Mouse (Mus musculus) CH12.LX (cell line): ENCODE data around the gene Fbxw11. TPM values are rescaled to one million over a fixed set of nuclear protein-coding genes. Genes with fewer than 3 reads are reported as not detected.
A peak's percentile ranks its signal among the peaks of the same experiment; 100 is the strongest.

Source experiments
- DNase-seq: peaks from one replicate; pipeline ENCODE4 v3.0.0-alpha.2; 2013; ENCODE audit errors: extremely low read depth
- H3K27ac ChIP-seq: 2 replicates; pipeline ENCODE4 v1.5.1; 2012; ENCODE audit warnings: low read depth, mild to moderate bottlenecking, control low read depth, moderate library complexity; ENCODE audit not compliant: insufficient read depth
- H3K27me3 ChIP-seq: replicated peaks from 2 replicates; pipeline ENCODE3; 2012; ENCODE audit warnings: inconsistent platforms
- H3K36me3 ChIP-seq, 2 experiments: replicated peaks in 1 of 2; 2 replicates each; pipeline versions ENCODE3 to v1.6.1; 2012; ENCODE audit warnings: inconsistent platforms in 1 of 2, low read length in 1 of 2, mild to moderate bottlenecking in 1 of 2, mixed read lengths in 1 of 2, moderate library complexity in 1 of 2; ENCODE audit not compliant: control insufficient read depth in 1 of 2, insufficient read depth in 1 of 2
- H3K4me1 ChIP-seq, 2 experiments: 2 replicates each; pipeline ENCODE4 v1.6.1; 2012; ENCODE audit warnings: inconsistent platforms in 1 of 2, moderate library complexity in 1 of 2; ENCODE audit not compliant: insufficient read depth in 2 of 2, control insufficient read depth in 1 of 2
- H3K4me2 ChIP-seq: 2 replicates; pipeline ENCODE4 v1.6.1; 2012; ENCODE audit warnings: low read depth, mild to moderate bottlenecking, control low read depth; ENCODE audit not compliant: poor library complexity, insufficient read depth, severe bottlenecking
- H3K4me3 ChIP-seq, 3 experiments: fragments of 150-350 bp in 1 of 3; sonication (generic) in 1 of 3; replicated peaks in 1 of 3; 2 replicates each; pipeline versions ENCODE3 to v1.5.1; 2011 to 2012; ENCODE audit warnings: low read depth in 2 of 3, low read length in 2 of 3, mild to moderate bottlenecking in 2 of 3, moderate library complexity in 2 of 3, control low read depth in 1 of 3, improper control_type of control experiment in 1 of 3, inconsistent platforms in 1 of 3, mixed read lengths in 1 of 3; ENCODE audit not compliant: poor library complexity in 1 of 3
- H3K79me2 ChIP-seq: replicated peaks from 2 replicates; pipeline ENCODE4 v1.6.1; 2012; ENCODE audit warnings: mild to moderate bottlenecking, moderate library complexity; ENCODE audit not compliant: control insufficient read depth, poor library complexity, insufficient read depth, severe bottlenecking; ENCODE audit errors: extremely low read depth
- H3K9ac ChIP-seq: 2 replicates; pipeline ENCODE4 v1.6.1; 2012; ENCODE audit warnings: low read depth, mild to moderate bottlenecking, control low read depth, moderate library complexity; ENCODE audit not compliant: insufficient read depth
- H3K9me3 ChIP-seq: replicated peaks from 2 replicates; pipeline ENCODE3; 2012; ENCODE audit warnings: low read length, inconsistent platforms, mixed read lengths
- CTCF ChIP-seq, 2 experiments: IDR thresholded peaks in 1 of 2; conservative IDR thresholded peaks in 1 of 2; 2 replicates each; pipeline ENCODE4 v1.5.1; 2011 to 2012; ENCODE audit warnings: low read depth in 2 of 2, low read length in 2 of 2, improper control_type of control experiment in 1 of 2, inconsistent platforms in 1 of 2, mild to moderate bottlenecking in 1 of 2, moderate library complexity in 1 of 2
- EP300 ChIP-seq: IDR thresholded peaks from 2 replicates; pipeline ENCODE4 v1.6.1; 2011; ENCODE audit warnings: low read length, improper control_type of control experiment
- KAT2A ChIP-seq: IDR thresholded peaks from 2 replicates; pipeline ENCODE4 v1.6.1; 2012; ENCODE audit warnings: low read length, improper control_type of control experiment, inconsistent platforms; ENCODE audit not compliant: insufficient replicate concordance
- MAZ ChIP-seq: IDR thresholded peaks from 2 replicates; pipeline ENCODE4 v1.6.1; 2012; ENCODE audit warnings: low read depth, mild to moderate bottlenecking, inconsistent platforms, low read length, improper control_type of control experiment, moderate library complexity
- NELFE ChIP-seq: IDR thresholded peaks from 2 replicates; pipeline ENCODE4 v1.6.1; 2011; ENCODE audit warnings: low read depth, low read length, improper control_type of control experiment
- NRF1 ChIP-seq: IDR thresholded peaks from 2 replicates; pipeline ENCODE4 v1.6.1; 2014; ENCODE audit warnings: low read depth, mild to moderate bottlenecking, inconsistent platforms, low read length, improper control_type of control experiment, moderate library complexity
- PAX5 ChIP-seq: IDR thresholded peaks from 2 replicates; pipeline ENCODE4 v1.6.1; 2012; ENCODE audit warnings: low read length, inconsistent platforms, mixed read lengths
- UBTF ChIP-seq: IDR thresholded peaks from 2 replicates; pipeline ENCODE4 v1.6.1; 2012; ENCODE audit warnings: low read depth, mild to moderate bottlenecking, inconsistent platforms, low read length, improper control_type of control experiment, moderate library complexity
- USF2 ChIP-seq: conservative IDR thresholded peaks from 2 replicates; pipeline ENCODE4 v1.6.1; 2011; ENCODE audit warnings: low read depth, low read length, improper control_type of control experiment
- ZC3H11A ChIP-seq: IDR thresholded peaks from 2 replicates; pipeline ENCODE4 v1.6.1; 2012; ENCODE audit warnings: low read depth, mild to moderate bottlenecking, inconsistent platforms, low read length, improper control_type of control experiment
- ZNF384 ChIP-seq: IDR thresholded peaks from 2 replicates; pipeline ENCODE4 v1.6.1; 2012; ENCODE audit warnings: low read depth, low read length, improper control_type of control experiment, inconsistent platforms
- dilution Hi-C: fragments of 300-500 bp; cut with MboI; formaldehyde crosslinking; loops from 2 replicates; pipeline ENCODE4 v1.14.3; 2020; ENCODE audit warnings: low sequenced_read_pairs; ENCODE audit not compliant: extremely low pct_unique_long_range_greater_than_20kb, extremely low pct_ligation_motif_present
- in situ Hi-C: fragments of 300-500 bp; cut with MboI; formaldehyde crosslinking; loops from 3 replicates; pipeline ENCODE4 v1.14.3; 2019; ENCODE audit warnings: low sequenced_read_pairs, low pct_ligation_motif_present, low pct_unique_long_range_greater_than_20kb, mixed read lengths
- polyA plus RNA-seq: library from polyadenylated mRNA; unstranded; fragments of >175 nt; gene quantifications from 2 replicates; pipeline ENCODE4 v1.2.1, GENCODE M21; 2012; ENCODE audit warnings: low read depth; ENCODE audit not compliant: insufficient read length
- total RNA-seq, 2 experiments: library from RNA; depleted of rRNA; stranded (reverse); fragments of 300-350 nt in 1 of 2; fragments of >200 nt in 1 of 2; gene quantifications; 2 replicates each; pipeline ENCODE4 v1.2.3; 2012 to 2014

Fbxw11 gene
- total and polyA plus RNA-seq, 3 experiments, result 54.5 to 85.0 (median 58.5) TPM

GRCm38 (mm10) chr11:32605907-32606306, 36.6 kb upstream of the Fbxw11 start:
- H3K4me2 ChIP-seq, result no peak overlapping the region
- H3K4me1 ChIP-seq, result peaks cover 7 to 55% of the 10 kb centered on the region in 2 experiments
- no peak for TF ChIP-seq MAZ
- TF ChIP-seq PAX5, result no peak
- H3K4me3 ChIP-seq, result no peak overlapping the region
- H3K9ac ChIP-seq, result no peak overlapping the region
- peaks cover 23 to 61% of the 10 kb centered on the region in 2 experiments for H3K36me3 ChIP-seq
- in situ Hi-C loops, result loop anchor here (25.0 kb wide), 1 partner anchor 531 kb away; the partner anchor contains the start of gene Fgf18
- H3K79me2 ChIP-seq, result no peaks in the 10 kb centered on the region
- H3K27ac ChIP-seq, result no peak overlapping the region
- H3K9me3 ChIP-seq, result peaks cover 2% of the 10 kb centered on the region
- H3K27me3 ChIP-seq, result no peaks in the 10 kb centered on the region
- DNase-seq, result no peak
- dilution Hi-C loops, result no loop called here

DNA sequence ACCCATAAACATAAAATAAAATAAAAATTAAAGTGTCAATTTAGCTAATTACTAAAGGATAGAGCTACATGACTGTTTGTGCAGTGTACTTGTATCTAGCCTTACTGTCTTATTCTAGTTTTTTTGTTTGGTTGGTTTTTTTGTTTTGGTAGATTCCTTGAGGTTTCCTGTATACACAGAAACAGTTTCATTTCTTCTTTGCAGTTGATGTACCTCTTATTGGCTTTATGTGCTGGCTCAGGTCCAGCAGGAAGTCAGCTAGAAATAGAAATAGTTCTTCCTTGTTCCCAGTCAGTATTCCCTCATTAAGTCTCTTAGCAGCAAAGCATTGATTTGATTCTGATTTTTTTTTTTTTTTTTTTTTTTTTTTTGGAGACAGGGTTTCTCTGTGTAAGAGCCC, 35.2 kb upstream of the Fbxw11 start:
- no peak overlapping the region for H3K4me3 ChIP-seq
- in situ Hi-C loops, result loop anchor here (25.0 kb wide), 1 partner anchor 530 kb away; the partner anchor contains the start of gene Fgf18
- H3K27ac ChIP-seq, result no peak overlapping the region
- peaks cover 0 to 41% of the 10 kb centered on the region in 2 experiments; a peak in 3 of 4 replicates for H3K4me1 ChIP-seq
- no peaks in the 10 kb centered on the region for H3K27me3 ChIP-seq
- dilution Hi-C loops, result no loop called here
- H3K9ac ChIP-seq, result no peak overlapping the region
- TF ChIP-seq USF2, result no peak
- no peak for TF ChIP-seq KAT2A
- TF ChIP-seq ZNF384, result peak; percentile 50
- H3K4me2 ChIP-seq, result no peak overlapping the region
- H3K79me2 ChIP-seq, result no peaks in the 10 kb centered on the region
- DNase-seq, result no peak
- H3K9me3 ChIP-seq, result peaks cover 2% of the 10 kb centered on the region
- peaks cover 36 to 67% of the 10 kb centered on the region in 2 experiments for H3K36me3 ChIP-seq

GRCm38 (mm10) chr11:32610616-32611015, 31.9 kb upstream of the Fbxw11 start:
- TF ChIP-seq UBTF, result no peak
- no peak for TF ChIP-seq EP300
- no peak for TF ChIP-seq NELFE
- no peak for TF ChIP-seq ZC3H11A
- TF ChIP-seq NRF1, result no peak
- no peak for TF ChIP-seq CTCF (conservative IDR thresholded peaks at IDR 0.05 in 1 of 2, IDR thresholded peaks at IDR 0.05 in 1 of 2; ENCODE audit: low read depth in 2 of 2, low read length in 2 of 2)
- peaks cover 2% of the 10 kb centered on the region for H3K9me3 ChIP-seq
- no peaks in the 10 kb centered on the region for H3K79me2 ChIP-seq
- dilution Hi-C loops, result no loop called here
- peaks cover 0 to 14% of the 10 kb centered on the region in 2 experiments; a peak in 2 of 4 replicates for H3K4me1 ChIP-seq
- in situ Hi-C loops, result loop anchor here (25.0 kb wide), 1 partner anchor 527 kb away; the partner anchor contains the start of gene Fgf18
- no peak overlapping the region for H3K4me3 ChIP-seq
- DNase-seq, result no peak
- no peak overlapping the region for H3K27ac ChIP-seq
- no peaks in the 10 kb centered on the region for H3K27me3 ChIP-seq
- peaks cover 46 to 73% of the 10 kb centered on the region in 2 experiments for H3K36me3 ChIP-seq
- H3K4me2 ChIP-seq, result no peak overlapping the region
- H3K9ac ChIP-seq, result no peak overlapping the region
